Mouse (Mus musculus) limb, embryonic 14.5 days (tissue): Measurements from ENCODE around the gene Mapk1ip1l. TPM values are rescaled to one million over a fixed set of nuclear protein-coding genes. Genes with fewer than 3 reads are reported as not detected.

Experiments used
- ATAC-seq: fragments of 200-750 bp; cut with Nextera tagmentation; 2 replicates; pipeline ENCODE4 v1.8.0; 2017; ENCODE audit warnings: low read depth, moderate number of reproducible peaks, moderate TSS enrichment; ENCODE audit not compliant: low FRiP score
- DNase-seq: peaks from one replicate; pipeline ENCODE4 v3.0.0-alpha.2; 2015; ENCODE audit warnings: low spot score
- H3K27ac ChIP-seq: fragments of 300-500 bp; sonication (generic); replicated peaks from 2 replicates; pipeline ENCODE4 v1.5.1; 2014; ENCODE audit warnings: low read depth, mild to moderate bottlenecking, low read length, moderate library complexity, mixed read lengths
- H3K27me3 ChIP-seq: fragments of 300-500 bp; sonication (generic); 2 replicates; pipeline ENCODE4 v1.6.1; 2014; ENCODE audit warnings: low read length, mixed read lengths; ENCODE audit not compliant: control insufficient read depth, insufficient read depth
- H3K36me3 ChIP-seq: fragments of 300-500 bp; sonication (generic); 2 replicates; pipeline ENCODE4 v1.6.1; 2014; ENCODE audit warnings: mild to moderate bottlenecking, low read length, moderate library complexity, mixed read lengths; ENCODE audit not compliant: control insufficient read depth, insufficient read depth
- H3K4me1 ChIP-seq: fragments of 300-500 bp; sonication (generic); 2 replicates; pipeline ENCODE4 v1.6.1; 2014; ENCODE audit warnings: antibody characterized with exemption, low read length, mixed read lengths; ENCODE audit not compliant: control insufficient read depth, insufficient read depth
- H3K4me2 ChIP-seq: fragments of 300-500 bp; sonication (generic); replicated peaks from 2 replicates; pipeline ENCODE4 v1.6.1; 2014; ENCODE audit warnings: low read depth, mild to moderate bottlenecking, low read length, moderate library complexity; ENCODE audit not compliant: severe bottlenecking
- H3K4me3 ChIP-seq: fragments of 300-500 bp; sonication (generic); replicated peaks from 2 replicates; pipeline ENCODE4 v1.5.1; 2014; ENCODE audit warnings: low read length
- H3K9ac ChIP-seq: fragments of 300-500 bp; sonication (generic); 2 replicates; pipeline ENCODE4 v1.6.1; 2014; ENCODE audit warnings: mild to moderate bottlenecking, low read depth, low read length, moderate library complexity; ENCODE audit not compliant: severe bottlenecking
- H3K9me3 ChIP-seq: fragments of 300-500 bp; sonication (generic); 2 replicates; pipeline ENCODE4 v1.6.1; 2016; ENCODE audit warnings: low read length; ENCODE audit not compliant: control insufficient read depth
- POLR2A ChIP-seq: fragments of 200-500 bp; IDR thresholded peaks from 2 replicates; pipeline ENCODE4 v1.8.0; 2012; ENCODE audit warnings: inconsistent platforms, mild to moderate bottlenecking, moderate library complexity, borderline replicate concordance; ENCODE audit not compliant: insufficient read depth, insufficient read length; ENCODE audit errors: extremely low read depth
- WGBS: fragments of 180-500 bp; shearing (Covaris S2); extraction: QIAGEN DNeasy Blood & Tissue Kit; methylation state at CpG from one replicate; pipeline ENCODE4 v1.1.7; 2014; 5-methylcytosine and 5-hydroxymethylcytosine counted together
- polyA plus RNA-seq, 2 experiments: library from polyadenylated mRNA; depleted of rRNA in 1 of 2; stranded (reverse) in 1 of 2; unstranded in 1 of 2; fragments of >200 nt; fragmentation: Nextera tagmentation in 1 of 2; extraction: Ambion mirVana in 1 of 2; gene quantifications; 2 replicates each; pipeline versions ENCODE4 v1.2.1 to v1.2.3; 2012 to 2014

Gene Mapk1ip1l
- polyA plus RNA-seq, 2 experiments: 62.6 to 74.6 TPM

GRCm38 (mm10) chr14:47331920-47332319 lies 33.9 kb downstream of the Mapk1ip1l start:
- Histone ChIP-seq H3K4me2 (no peak overlapping the region), H3K4me1 (no peaks in the 10 kb centered on the region), H3K27me3 (no peaks in the 10 kb centered on the region), H3K27ac (no peak overlapping the region), H3K9ac (no peak overlapping the region), H3K4me3 (no peak overlapping the region), H3K9me3 (no peaks in the 10 kb centered on the region), H3K36me3 (no peaks in the 10 kb centered on the region)
- no peak for TF ChIP-seq POLR2A
- DNase-seq: no peak
- 15% methylated on average over 5 of the region's 5 CpGs for WGBS
- no peak for ATAC-seq

GRCm38 (mm10) chr14:47334819-47335218 lies 36.8 kb downstream of the Mapk1ip1l start:
- no peaks in the 10 kb centered on the region for H3K27me3 ChIP-seq
- no peaks in the 10 kb centered on the region for H3K36me3 ChIP-seq
- no peak for DNase-seq
- H3K4me1 ChIP-seq: no peaks in the 10 kb centered on the region
- no peak for ATAC-seq
- no peak overlapping the region for H3K4me3 ChIP-seq
- H3K4me2 ChIP-seq: no peak overlapping the region
- no peak overlapping the region for H3K27ac ChIP-seq
- 85% methylated on average over 4 of the region's 4 CpGs for WGBS
- H3K9me3 ChIP-seq: no peaks in the 10 kb centered on the region
- no peak for TF ChIP-seq POLR2A
- no peak overlapping the region for H3K9ac ChIP-seq

GRCm38 (mm10) chr14:47335300-47335699 lies 37.2 kb downstream of the Mapk1ip1l start:
- no peak overlapping the region for H3K27ac ChIP-seq
- no peaks in the 10 kb centered on the region for H3K27me3 ChIP-seq
- no peaks in the 10 kb centered on the region for H3K4me1 ChIP-seq
- TF ChIP-seq POLR2A: no peak
- 37% methylated on average over 3 of the region's 3 CpGs for WGBS
- H3K4me2 ChIP-seq: no peak overlapping the region
- H3K4me3 ChIP-seq: no peak overlapping the region
- H3K9me3 ChIP-seq: no peaks in the 10 kb centered on the region
- H3K36me3 ChIP-seq: no peaks in the 10 kb centered on the region
- H3K9ac ChIP-seq: no peak overlapping the region
- ATAC-seq (no peak), DNase-seq (no peak)

GRCm38 (mm10) chr14:47340231-47340925 lies 42.3 kb downstream of the Mapk1ip1l start:
- DNase-seq: no peak
- WGBS: 87% methylated on average over 10 of the region's 10 CpGs
- H3K9me3 ChIP-seq: no peaks in the 10 kb centered on the region
- no peaks in the 10 kb centered on the region for H3K27me3 ChIP-seq
- H3K9ac ChIP-seq: no peak overlapping the region
- no peak overlapping the region for H3K4me2 ChIP-seq
- no peak for TF ChIP-seq POLR2A
- no peak overlapping the region for H3K4me3 ChIP-seq
- no peak for ATAC-seq
- H3K27ac ChIP-seq: no peak overlapping the region
- no peaks in the 10 kb centered on the region for H3K4me1 ChIP-seq
- no peaks in the 10 kb centered on the region for H3K36me3 ChIP-seq

GRCm38 (mm10) chr14:47341811-47342291 lies 43.8 kb downstream of the Mapk1ip1l start:
- no peak overlapping the region for H3K4me3 ChIP-seq
- peak overlapping the region; percentile 52 for H3K27ac ChIP-seq
- no peak for TF ChIP-seq POLR2A
- WGBS: 66% methylated on average over 4 of the region's 4 CpGs
- H3K9me3 ChIP-seq: no peaks in the 10 kb centered on the region
- ATAC-seq (peak; percentile 73), DNase-seq (peak; percentile 17)
- H3K27me3 ChIP-seq: no peaks in the 10 kb centered on the region
- no peaks in the 10 kb centered on the region for H3K4me1 ChIP-seq
- H3K4me2 ChIP-seq: no peak overlapping the region
- no peaks in the 10 kb centered on the region for H3K36me3 ChIP-seq
- no peak overlapping the region for H3K9ac ChIP-seq
